Mouse (Mus musculus): Measurements from ENCODE around the gene Fsd2.

DNA sequence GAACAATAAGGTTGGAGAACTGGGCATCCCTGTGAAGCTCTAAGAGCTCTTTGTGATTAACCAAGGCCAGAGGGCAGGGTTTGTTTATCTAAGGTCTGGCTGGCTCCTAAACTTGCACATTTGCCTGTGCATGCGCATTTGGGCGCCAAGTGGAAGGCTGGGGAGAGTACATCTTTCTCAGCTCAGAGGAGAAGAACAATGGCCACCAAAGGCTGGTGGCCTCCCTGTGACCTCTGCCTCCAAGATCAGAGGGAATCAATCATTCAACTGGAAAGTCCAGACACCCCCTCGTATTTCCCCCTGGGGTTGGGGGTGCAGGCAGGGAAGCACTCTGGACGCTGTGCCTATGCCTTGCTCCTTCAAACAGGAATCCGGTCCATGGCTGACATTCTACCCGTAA is 69.6 kb downstream of the Fsd2 start:
- TF ChIP-seq CTCF (IDR thresholded peaks at IDR 0.05; ENCODE audit: low read depth) (no peak), EP300 (IDR thresholded peaks at IDR 0.05; ENCODE audit: low read depth) (no peak)
